Mouse (Mus musculus): ENCODE measurements around the gene Chn2.

GRCm38 (mm10) chr6:54118897-54119296 is 79.5 kb downstream of the Chn2 start:
- TF ChIP-seq GATA1 (IDR thresholded peaks at IDR 0.05; ENCODE audit: borderline replicate concordance, low read length) (no peak), FLI1 (IDR thresholded peaks at IDR 0.05; ENCODE audit: low read length) (no peak)
